Mouse (Mus musculus): ENCODE measurements around the gene Aprt.
A peak's percentile ranks its signal among the peaks of the same experiment; 100 is the strongest.

Aprt gene

GRCm38 (mm10) chr8:122558671-122559349 lies 17.9 kb downstream of the Aprt start:
- DNase-seq: no peak

- no peak for DNase-seq
These were observed 19.3 kb downstream of the Aprt start for GRCm38 (mm10) chr8:122557248-122558038.

- DNase-seq: no peak
These were observed 20.4 kb downstream of the Aprt start for GRCm38 (mm10) chr8:122556030-122557009.

GRCm38 (mm10) chr8:122554786-122555185 lies 21.9 kb downstream of the Aprt start:
- no peak for DNase-seq

- DNase-seq: peak; percentile 91
These were observed 25.3 kb downstream of the Aprt start, which contains the start of gene Piezo1 for GRCm38 (mm10) chr8:122551265-122552051. Piezo1 (minus strand) TSS chr8:122551329.

- no peak for DNase-seq
These were observed 25.8 kb downstream of the Aprt start for GRCm38 (mm10) chr8:122550995-122551264.

- DNase-seq: peak; percentile 74
These were observed 26.3 kb downstream of the Aprt start for GRCm38 (mm10) chr8:122550234-122550994.

GRCm38 (mm10) chr8:122548891-122549439 lies 27.7 kb downstream of the Aprt start:
- DNase-seq: no peak

GRCm38 (mm10) chr8:122548331-122548730 lies 28.4 kb downstream of the Aprt start:
- DNase-seq: no peak

- DNase-seq: peak; percentile 52
These were observed 28.9 kb downstream of the Aprt start for GRCm38 (mm10) chr8:122547815-122548214.

GRCm38 (mm10) chr8:122546811-122547453 lies 29.8 kb downstream of the Aprt start:
- peak; percentile 40 for DNase-seq

GRCm38 (mm10) chr8:122546066-122546755 lies 30.5 kb downstream of the Aprt start:
- peak; percentile 29 for DNase-seq

GRCm38 (mm10) chr8:122544138-122544537 lies 32.6 kb downstream of the Aprt start:
- DNase-seq: no peak

GRCm38 (mm10) chr8:122538310-122539076 lies 38.2 kb downstream of the Aprt start:
- no peak for DNase-seq

GRCm38 (mm10) chr8:122537812-122538211 lies 38.9 kb downstream of the Aprt start:
- DNase-seq: no peak

GRCm38 (mm10) chr8:122537033-122537432 lies 39.7 kb downstream of the Aprt start:
- no peak for DNase-seq

GRCm38 (mm10) chr8:122531312-122531711 lies 45.4 kb downstream of the Aprt start:
- DNase-seq: no peak

- DNase-seq: no peak
These were observed 47.5 kb downstream of the Aprt start for GRCm38 (mm10) chr8:122529159-122529558.

GRCm38 (mm10) chr8:122527937-122528336 lies 48.8 kb downstream of the Aprt start:
- no peak for DNase-seq
